Mouse (Mus musculus): ENCODE measurements around the gene Pbx1.

Gene Pbx1

DNA sequence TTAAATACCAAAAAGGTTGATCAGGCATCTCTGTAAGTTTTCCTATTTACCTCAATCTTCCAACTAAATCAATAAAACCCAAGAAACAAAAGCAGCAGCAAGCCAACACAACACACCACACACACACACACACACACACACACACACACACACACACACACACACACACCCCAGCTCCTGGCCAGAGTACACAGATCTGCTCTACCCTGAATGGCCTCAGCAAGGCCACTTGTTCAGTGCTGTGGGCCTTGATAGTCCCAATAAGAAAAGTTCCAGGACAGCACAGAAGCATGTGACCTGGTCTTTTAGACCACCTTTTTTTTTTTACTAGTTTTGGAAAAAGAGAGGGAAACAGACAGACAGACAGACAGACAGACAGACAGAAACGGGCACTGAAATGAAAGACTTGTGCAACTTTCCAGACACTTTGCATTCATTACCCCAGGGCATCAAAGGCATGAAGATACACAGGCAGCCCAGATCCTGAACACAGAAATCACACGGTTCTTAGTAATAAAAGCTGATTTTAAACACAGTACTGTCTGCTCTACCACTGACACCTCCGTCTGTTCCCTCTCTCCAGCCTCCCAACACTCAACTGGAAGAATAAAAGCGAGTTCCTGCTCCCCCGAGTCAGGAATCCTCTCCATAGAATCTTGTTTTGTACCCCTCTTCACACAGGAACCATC, 6.9 kb downstream of the Pbx1 start:
- DNase-seq (ENCODE audit: low read depth) = no peak

DNA sequence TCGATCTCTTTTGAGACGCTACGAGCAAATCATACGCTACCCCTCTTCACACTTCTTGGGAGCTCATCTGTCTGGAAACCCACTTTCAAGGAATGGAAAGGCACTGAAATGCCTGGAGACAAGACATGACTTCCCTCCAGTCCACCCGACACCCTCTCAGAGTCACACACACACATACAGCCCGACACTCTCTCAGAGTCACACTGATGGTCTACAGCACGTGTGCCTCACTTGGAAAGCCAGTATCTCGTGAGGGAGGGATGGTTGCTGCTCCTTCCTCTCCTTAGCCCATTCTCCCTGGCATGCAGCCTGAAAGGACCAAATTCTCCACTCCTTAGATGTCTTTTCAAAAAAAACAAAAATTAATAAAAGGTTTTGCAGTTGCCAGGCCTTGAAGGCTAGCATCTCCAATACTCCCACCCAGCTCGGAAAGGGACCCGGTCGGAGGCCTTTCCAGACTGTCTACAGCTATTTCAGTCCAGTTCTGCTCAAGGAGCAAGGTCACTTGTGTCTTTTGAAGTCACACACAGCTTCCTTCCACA, 8.6 kb downstream of the Pbx1 start:
- DNase-seq (ENCODE audit: low read depth) = no peak

DNA sequence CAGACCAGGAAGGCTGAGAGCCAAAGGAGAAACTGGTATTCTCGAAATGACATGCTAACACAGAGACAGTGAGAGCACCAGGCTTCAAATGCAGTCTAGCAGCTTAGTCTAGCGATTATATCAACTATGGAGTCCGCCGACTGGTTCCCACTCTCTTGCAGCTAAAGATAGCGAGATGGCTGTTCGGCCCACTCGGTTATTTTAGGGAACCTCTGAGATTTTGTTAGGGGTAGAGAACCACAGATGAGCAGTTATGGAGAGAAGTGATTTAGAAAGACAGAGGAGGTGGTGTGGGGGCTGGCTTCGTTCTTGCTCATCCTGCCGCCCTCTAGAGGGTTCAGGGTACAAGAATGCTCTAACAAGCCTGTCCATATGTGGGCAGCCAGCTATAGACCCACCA, 13.2 kb downstream of the Pbx1 start:
- no peak for DNase-seq (ENCODE audit: low read depth)

DNA sequence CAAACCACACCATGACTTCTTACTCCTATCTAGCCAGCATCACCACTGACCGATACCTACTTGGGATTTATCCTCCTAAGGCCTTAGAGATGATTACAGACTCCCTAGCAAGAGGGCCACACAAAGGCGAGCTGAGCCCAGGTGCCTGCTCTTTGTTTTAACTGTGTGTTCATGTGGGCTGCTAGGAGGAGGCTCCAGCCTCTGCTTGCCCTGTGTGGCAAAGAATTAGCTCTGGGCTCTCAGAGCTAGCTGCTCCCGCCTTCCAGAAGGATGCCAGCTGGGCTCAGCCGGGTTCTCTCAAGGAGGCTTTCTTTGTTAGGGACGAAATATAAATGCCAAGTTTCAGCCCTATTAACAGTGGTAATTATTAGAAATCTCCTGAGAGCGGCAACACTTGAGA, 14.4 kb downstream of the Pbx1 start:
- DNase-seq (ENCODE audit: low read depth) = no peak

DNA sequence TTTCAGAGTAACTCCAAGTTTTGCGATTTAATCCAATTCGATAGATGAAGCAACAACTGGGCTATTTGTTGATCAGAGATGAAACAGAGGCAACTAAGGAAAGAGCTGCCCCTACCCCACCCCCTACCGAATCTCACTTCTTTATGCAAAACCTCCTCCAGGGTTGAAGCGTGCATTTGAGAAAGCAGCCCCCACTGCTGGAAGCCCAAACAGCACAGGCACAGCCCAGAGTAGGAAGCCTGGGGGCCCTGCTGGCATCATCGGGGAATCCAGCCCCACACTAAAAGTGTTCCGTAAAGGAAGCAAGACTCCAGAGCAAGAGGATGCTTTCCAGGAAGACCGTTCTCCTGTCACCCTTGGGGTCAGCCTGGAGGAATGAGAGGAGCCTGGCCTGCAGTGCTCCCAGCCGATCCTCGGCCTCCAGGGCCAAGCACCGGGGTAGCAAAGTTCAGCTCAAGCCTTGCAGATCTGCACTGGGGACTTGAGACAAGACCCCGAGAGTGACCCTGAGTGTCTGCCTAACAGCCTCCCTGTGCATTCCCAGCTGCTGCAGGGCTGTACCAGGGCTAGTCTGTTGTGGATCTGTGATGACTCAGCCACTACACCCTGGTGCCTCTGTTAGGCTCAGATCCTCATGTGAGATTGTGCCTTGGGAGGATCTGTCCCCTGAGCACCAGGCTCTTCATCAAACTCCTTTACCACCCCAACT, 15.2 kb downstream of the Pbx1 start:
- no peak for DNase-seq (ENCODE audit: low read depth)

DNA sequence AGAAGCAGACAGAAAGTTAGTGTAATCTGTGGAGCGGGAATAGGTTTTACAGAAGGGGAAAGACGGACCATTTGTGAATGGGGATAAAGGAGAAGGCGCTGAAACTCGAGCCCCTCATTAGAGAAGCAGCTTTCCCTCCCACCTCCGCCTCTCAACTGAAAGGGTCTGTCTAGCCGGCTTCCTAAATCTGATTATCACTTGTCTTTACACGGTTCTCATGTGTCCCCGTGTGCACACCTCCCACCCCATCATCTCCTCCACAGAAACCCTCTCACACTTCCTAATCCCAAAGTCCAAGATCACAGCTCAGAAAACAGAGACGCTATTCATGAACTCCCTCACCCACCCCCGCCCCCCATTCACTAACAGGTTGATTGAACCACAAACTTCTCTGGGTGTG, 21.5 kb downstream of the Pbx1 start:
- no peak for DNase-seq (ENCODE audit: low read depth)

DNA sequence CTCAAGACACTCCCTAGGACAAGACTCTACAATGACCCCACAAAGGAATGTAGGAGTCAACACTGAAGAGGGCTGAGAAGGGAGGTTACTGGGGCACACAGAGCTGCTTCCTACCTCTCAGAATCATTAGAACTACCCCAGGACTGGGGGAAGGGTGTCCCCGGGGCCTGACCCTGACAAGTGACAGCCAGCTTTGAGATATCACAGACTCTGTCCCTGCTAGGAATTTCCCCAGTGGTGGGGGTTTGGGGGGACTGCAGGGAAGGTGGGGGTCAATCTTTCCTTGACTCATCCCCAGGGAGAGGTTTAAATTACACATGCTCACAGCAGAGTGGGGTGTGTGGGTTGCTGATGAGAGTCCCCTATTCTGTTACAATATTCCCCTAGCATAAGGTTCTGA, 22.0 kb downstream of the Pbx1 start:
- DNase-seq (ENCODE audit: low read depth) = no peak

DNA sequence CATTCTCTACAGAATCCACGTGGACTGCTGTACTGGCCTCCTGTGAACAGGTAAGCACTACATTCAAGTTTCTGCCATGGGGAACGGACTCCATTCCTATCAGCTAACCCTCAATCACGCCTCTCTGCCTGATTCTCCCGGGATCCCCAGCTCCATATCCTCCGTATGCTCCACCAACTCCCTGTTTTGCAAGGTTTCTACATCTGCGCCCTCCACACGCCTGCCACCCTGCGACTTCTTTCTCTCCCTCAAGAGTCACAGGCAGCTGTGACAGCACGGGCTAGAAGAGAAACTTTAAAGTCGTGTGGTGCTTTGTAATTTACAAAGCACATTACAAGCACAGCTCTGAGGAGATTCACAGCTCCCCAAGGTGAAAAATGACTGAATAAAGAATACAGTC, 23.3 kb downstream of the Pbx1 start:
- DNase-seq (ENCODE audit: low read depth) = no peak

DNA sequence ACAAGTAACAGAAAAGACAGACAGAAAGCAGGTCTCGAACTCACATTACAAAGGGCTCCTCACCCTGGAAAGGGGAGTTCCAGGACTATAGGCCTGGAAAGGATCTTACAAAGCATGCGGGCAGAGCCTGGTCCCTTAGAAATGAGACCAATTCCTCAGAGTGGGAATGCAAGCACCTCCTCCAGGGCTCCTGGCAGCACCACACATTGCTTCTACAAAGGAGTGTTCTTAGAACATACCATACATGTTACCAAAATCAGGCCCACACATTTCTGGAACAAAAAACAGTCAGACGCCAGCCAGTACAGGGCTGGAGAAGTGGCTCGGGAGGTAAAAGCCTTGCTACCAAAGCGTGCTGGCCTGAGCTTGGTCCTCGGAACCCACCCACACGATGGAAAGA, 24.1 kb downstream of the Pbx1 start:
- DNase-seq (ENCODE audit: low read depth) = no peak

DNA sequence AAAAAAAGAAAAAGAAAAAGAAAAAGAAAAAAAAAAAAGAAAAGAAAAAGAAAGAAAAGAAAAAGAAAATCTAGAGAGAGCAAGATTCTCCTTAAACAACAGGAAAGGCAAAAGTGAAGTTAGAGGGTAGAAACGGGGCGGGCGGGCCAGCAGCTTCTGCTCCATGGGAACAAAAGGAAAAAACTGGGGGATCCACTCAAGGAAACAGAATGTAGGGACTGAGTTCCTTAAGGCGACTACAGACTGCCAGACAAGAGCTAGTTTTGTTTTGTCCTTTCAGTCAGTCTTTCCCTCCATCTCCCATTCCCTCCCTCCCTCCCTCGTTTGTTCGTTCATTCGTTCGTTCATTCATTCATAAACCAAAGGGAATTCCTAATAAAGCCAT, 25.8 kb downstream of the Pbx1 start:
- no peak for DNase-seq (ENCODE audit: low read depth)

DNA sequence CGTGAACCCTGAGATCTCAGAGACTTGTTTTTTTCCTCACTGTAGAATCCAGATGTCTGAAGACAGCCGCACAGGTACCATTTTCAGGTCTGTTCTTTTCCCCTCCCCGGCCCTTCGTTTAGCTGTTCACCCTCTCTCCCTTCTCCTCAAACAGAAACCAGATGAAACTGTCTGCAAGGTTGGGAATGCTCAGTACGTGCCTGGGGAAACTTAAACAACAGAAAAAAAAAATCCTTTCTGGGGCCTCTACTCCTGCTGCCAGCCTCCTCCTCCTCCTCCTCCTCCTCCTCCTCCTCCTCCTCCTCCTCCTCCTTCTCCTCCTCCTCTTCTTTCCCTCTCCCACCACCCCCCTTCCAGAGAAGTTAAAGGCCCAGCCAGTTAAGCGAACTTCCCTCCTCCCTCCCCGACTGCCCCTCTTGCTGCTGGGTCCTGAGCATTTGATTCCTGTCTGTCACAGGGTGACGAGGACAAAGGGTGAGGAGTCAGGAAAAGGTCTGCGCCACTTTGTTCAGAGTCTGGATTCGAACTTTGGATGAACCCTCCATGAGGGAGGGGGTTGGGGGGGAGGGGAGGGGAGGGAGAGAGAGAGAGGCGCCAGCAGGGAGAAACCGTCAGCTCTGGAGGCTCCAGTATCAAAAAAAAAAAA, 26.3 kb downstream of the Pbx1 start:
- DNase-seq (ENCODE audit: low read depth) = no peak

DNA sequence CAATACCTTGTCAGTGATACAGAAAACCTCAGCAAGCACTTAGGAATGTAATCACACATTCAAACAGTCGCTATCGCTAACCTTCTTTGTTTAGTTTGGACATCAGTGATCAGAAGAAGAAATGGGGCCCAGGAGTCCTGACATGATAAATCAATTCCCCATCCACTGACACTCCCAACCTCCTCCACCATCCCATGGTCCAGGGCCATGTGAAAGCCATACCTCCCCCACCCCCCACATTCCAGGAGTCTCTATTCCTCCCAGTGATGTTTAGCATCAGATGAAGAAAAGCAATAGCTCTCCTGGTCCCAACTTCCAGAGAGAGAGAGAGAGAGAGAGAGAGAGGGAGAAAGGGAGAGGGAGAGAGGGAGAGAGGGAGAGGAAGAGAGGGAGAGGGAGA, 28.5 kb downstream of the Pbx1 start:
- DNase-seq (ENCODE audit: low read depth) = no peak

DNA sequence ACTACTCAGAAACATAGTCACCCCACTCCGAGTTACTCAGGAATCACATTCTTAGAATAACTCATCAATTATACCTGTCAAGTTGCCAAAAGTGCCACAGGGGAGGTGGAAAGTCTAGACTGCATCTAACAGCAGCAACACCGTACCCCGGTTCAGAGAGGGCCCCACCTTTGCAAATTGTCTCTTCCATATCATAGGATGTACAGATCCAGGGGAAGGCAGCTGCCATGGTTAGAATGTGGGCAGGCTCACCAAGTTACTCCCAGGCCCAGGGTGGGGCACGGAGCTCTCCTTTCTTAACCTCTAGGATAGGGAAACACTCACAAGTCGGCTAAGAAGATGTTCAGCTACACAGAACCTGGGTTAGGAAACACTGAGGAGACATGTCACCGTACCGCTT, 29.4 kb downstream of the Pbx1 start:
- DNase-seq (ENCODE audit: low read depth) = no peak

DNA sequence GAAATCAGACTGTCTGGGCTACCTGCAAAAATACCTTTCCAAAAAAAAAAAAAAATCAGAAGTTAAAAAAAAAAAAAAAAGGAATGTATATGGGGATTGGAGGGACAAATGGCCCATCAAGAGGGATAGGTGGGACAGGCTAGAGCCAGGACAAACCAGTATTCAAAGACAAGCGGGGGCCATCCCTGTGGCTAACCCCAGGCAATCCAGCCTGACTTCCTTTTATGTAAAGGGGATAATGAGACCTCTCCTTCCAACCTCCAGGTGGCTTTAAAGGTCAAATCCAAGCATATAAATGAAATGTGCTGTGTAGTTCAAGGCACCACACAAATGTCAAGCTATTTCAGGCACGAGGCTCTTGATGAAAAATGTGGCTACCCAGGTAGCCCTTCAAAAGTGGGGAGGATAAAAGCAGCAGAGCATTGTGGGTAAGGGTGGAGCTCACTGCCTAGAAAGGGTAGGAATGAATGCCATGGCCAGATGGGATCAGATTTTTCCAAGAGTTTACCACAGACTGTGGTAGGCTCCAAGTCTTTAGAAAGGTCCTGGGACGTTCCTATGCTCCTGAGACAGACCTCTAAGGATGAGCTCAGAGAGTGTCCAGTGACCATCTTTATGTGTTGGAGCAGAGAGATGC, 36.4 kb downstream of the Pbx1 start:
- no peak for DNase-seq (ENCODE audit: low read depth)

DNA sequence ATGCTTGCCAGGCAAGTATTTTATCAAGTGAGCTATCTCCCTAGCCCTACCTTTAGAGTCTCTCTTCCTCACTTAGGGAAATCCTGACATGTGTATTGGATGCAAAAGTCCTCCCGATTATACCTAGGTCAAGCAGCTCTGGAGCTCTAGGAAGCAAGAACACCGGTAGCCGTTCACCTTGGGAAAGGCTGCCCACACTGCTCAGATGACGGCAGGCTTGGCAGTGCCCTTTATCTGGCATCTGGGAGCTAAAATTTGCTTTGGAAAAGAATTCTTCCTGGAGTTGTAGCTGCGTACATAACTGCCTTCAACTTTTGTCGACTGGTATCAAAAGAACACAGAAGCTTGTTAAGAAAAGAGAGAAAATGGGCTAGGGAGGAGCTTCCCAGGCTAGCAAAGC, 37.5 kb downstream of the Pbx1 start:
- DNase-seq (ENCODE audit: low read depth) = no peak

DNA sequence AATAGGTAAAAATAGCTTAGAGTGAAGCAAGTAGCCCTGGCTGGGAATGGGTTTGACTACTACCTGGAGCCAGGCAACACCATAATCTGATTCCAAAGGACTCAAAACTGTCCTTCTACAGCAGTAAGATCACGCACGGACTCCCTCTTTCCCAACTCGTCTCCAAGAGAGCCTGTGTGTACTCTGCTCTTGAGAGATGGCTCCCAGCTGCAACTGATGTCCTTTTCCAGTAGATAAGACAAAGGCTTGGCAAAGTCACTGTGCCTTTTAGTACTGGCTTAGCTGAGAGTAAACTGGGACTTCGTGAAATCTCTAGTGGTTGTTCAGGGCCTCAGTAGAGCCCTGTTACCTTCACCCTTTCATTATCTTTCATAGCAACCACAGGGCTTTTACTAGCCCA, 38.6 kb downstream of the Pbx1 start:
- DNase-seq (ENCODE audit: low read depth) = no peak

DNA sequence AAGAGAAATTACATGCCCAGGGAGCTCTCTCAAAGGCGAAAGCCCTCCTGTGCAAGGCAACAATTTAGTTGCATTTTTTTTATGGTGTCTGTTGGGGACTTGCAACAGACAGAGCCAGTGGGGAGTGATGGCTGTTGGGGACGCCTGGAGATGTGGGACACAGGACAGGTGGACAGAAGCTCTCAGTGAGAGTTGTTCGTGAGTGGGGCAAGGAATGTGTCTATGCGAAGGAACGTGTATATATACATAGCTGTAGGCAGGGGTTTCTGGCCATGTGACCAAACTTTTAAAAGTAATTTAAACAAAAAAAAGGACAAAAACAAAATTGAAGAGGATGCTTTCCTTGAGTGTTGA, 39.6 kb downstream of the Pbx1 start:
- no peak for DNase-seq (ENCODE audit: low read depth)

DNA sequence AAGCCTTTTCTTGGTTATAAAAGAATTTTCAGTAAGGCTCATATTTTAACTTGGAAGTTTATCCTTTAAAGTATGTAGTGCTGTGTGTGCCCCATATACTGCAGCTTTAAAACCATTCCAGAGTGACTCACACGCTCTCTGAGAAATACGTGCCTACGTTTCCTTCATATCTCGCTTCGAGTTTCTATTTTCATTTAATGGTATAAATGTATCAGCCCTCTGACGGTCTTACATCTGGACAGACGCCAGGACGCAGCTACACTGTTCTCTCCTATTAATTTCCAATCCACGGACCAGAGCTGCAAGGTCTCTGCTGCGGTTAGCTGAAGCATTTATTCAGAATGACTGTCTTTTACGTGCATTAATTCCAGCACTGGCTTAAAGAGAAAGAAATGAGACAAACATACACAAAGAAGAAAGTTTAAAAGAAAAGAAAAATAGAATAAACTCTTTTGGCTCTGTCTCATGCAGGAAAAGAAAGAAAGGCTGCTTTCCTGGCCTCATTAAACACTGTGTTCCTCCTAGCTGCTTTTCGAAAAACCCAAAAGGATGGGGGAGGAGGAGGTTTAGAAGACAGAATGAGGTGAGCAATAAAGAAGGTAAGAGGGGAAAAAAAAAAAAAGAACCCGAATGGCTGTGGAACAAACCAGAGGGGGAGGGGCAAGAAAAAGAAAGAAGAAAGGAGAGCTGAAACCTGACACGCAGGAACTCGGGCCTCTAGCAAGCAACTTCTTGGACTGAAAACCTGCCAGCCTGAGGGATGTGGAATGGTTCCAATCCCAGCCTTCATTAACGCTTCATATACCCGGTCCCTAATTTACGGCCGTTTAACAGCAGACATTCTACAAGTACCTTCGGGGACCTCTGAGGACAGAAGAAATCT, 40.2 kb downstream of the Pbx1 start:
- no peak for DNase-seq (ENCODE audit: low read depth)

DNA sequence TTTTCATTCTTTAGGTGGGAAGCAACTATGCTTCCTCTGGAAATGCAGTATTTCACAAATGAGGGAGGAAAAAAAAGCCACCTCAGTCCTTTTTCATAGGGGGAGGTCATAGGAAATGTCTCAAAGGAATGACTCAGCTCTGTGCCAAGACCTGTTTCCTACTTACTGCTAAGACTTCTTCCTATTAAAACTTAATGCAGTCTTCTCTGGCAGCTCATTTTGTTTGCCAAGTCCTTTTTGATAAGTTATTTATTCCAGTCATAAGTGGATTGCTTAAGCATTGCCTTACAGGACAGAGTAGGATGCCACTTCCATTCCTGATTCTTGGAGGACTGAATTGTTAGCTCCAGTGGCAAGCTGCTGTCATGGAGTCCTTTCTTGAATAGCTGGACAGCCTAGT, 41.3 kb downstream of the Pbx1 start:
- no peak for DNase-seq (ENCODE audit: low read depth)

DNA sequence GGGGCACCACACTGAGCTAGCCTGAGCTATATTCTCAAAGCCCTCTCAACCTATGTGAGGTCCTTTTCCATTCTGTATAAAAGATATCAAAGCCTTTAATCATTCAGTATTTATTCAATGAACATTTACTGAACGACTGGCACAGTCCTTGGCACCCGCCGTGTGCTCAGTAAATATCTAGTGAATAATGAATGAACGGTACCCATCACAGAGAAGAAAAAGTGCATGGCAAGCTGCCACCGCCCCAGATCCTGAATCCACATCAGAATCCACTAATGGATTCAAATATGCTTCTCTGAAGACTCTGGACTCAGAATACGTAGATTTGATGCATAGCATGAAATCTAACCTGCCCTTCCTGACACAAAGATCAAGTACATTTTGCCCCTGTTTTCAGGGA, 45.9 kb downstream of the Pbx1 start:
- DNase-seq (ENCODE audit: low read depth) = no peak

DNA sequence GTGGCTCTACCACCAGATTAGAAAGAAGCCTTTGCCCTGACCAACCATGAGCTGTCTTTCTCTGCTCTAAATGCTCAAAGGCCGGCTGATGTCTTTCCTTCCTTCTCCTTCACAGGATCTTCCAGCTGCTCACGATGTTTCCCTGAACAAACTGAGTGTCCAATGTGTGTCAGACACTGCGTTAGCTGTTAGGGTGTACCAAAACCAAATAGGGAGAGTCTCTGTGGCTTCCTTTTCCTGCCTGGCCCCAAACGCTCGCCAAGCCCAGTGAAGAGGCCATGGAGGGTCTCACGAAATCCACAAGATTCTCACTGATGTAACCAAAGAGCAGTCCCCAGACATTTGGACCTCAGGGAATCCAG, 47.5 kb downstream of the Pbx1 start:
- DNase-seq (ENCODE audit: low read depth) = no peak
